19 mouse cellular contexts compared by ENCODE assay signal in genomic region chr12:26393291-26393690, GRCm38 (mm10).
"Had no signal": no experiment of that assay in that cellular context is flagged by ENCODE, and none has a peak within 500 bp of the region (broad histone marks: within the 10 kb centered on the region; RNA-seq: fewer than 3 reads in every experiment).

No protein-coding gene starts in this region.

- H3K9ac ChIP-seq: liver, embryonic 14.5 days; liver, postnatal 0 days; lung, embryonic 14.5 days; midbrain, embryonic 12.5 days; midbrain, embryonic 15.5 days; neural tube, embryonic 13.5 days had no signal

- H3K27me3 ChIP-seq: midbrain, embryonic 12.5 days; midbrain, embryonic 15.5 days; neural tube, embryonic 13.5 days had no signal

- H3K9me3 ChIP-seq: midbrain, embryonic 12.5 days; midbrain, embryonic 15.5 days; neural tube, embryonic 13.5 days had no signal

- DNase-seq: kidney, adult 18-20 months; kidney, adult 9 months; kidney, postnatal 25 days; liver, postnatal 0 days; lung, embryonic 14.5 days; retina, postnatal 1 day; thymus, adult 2 months; thymus, postnatal 14 days; thymus, postnatal 4 days had no signal

- H3K4me3 ChIP-seq: midbrain, embryonic 12.5 days; midbrain, embryonic 15.5 days; neural tube, embryonic 13.5 days had no signal

- H3K27ac ChIP-seq: kidney, postnatal 0 days; liver, embryonic 14.5 days; macrophage; midbrain, embryonic 12.5 days; midbrain, embryonic 15.5 days; stomach, postnatal 0 days had no signal

- ATAC-seq: intestine, embryonic 16.5 days; liver, postnatal 0 days; lung, postnatal 0 days; midbrain, embryonic 15.5 days had no signal

- H3K4me2 ChIP-seq: liver, embryonic 11.5 days; lung, embryonic 14.5 days; midbrain, embryonic 12.5 days; midbrain, embryonic 15.5 days; neural tube, embryonic 13.5 days had no signal
